Mouse (Mus musculus) midbrain, embryonic 15.5 days (tissue): ENCODE measurements at regions not wholly inside any gene's neighbourhood (a gene's known extent, or its start where the extent isn't known, plus 50 kb on each side); places are given as distances from the start of the nearest gene placed in this dataset.

Experiments
- ATAC-seq: fragments of 200-750 bp; cut with Nextera tagmentation; replicated peaks from 2 replicates; pipeline ENCODE4 v1.8.0; 2017; ENCODE audit warnings: moderate TSS enrichment
- H3K27ac ChIP-seq: fragments of 300-500 bp; sonication (generic); 2 replicates; pipeline ENCODE4 v1.5.1; 2015; ENCODE audit warnings: mild to moderate bottlenecking, inconsistent platforms
- H3K27me3 ChIP-seq: fragments of 300-500 bp; sonication (generic); replicated peaks from 2 replicates; pipeline ENCODE4 v1.6.1; 2015; ENCODE audit warnings: inconsistent platforms
- H3K36me3 ChIP-seq: fragments of 300-500 bp; sonication (generic); replicated peaks from 2 replicates; pipeline ENCODE4 v1.6.1; 2015; ENCODE audit warnings: inconsistent platforms
- H3K4me1 ChIP-seq: fragments of 300-500 bp; sonication (generic); 2 replicates; pipeline ENCODE4 v1.6.1; 2015; ENCODE audit warnings: inconsistent platforms
- H3K4me2 ChIP-seq: fragments of 300-500 bp; sonication (generic); 2 replicates; pipeline ENCODE4 v1.6.1; 2015; ENCODE audit warnings: inconsistent platforms, mild to moderate bottlenecking, moderate library complexity
- H3K4me3 ChIP-seq: fragments of 300-500 bp; sonication (generic); 2 replicates; pipeline ENCODE4 v1.5.1; 2015; ENCODE audit warnings: mild to moderate bottlenecking, inconsistent platforms
- H3K9ac ChIP-seq: fragments of 300-500 bp; sonication (generic); 2 replicates; pipeline ENCODE4 v1.6.1; 2015; ENCODE audit warnings: mild to moderate bottlenecking, inconsistent platforms
- H3K9me3 ChIP-seq: fragments of 300-500 bp; sonication (generic); 2 replicates; pipeline ENCODE4 v1.6.1; 2016; ENCODE audit warnings: inconsistent platforms
- WGBS: fragments of 180-500 bp; shearing (Covaris S2); methylation state at CpG from one replicate; pipeline ENCODE4 v1.1.7; 2015; ENCODE audit warnings: mixed read lengths; 5-methylcytosine and 5-hydroxymethylcytosine counted together

- H3K4me3 ChIP-seq, result no peak overlapping the region
- no peaks in the 10 kb centered on the region for H3K9me3 ChIP-seq
- no peak overlapping the region for H3K27ac ChIP-seq
- no peak overlapping the region for H3K4me2 ChIP-seq
- H3K9ac ChIP-seq, result no peak overlapping the region
- WGBS, result 63% methylated on average over 3 of the region's 3 CpGs
- H3K4me1 ChIP-seq, result no peaks in the 10 kb centered on the region
- no peaks in the 10 kb centered on the region for H3K36me3 ChIP-seq
- ATAC-seq, result peak; percentile 30; the same call in 1 of the 2 replicates
- H3K27me3 ChIP-seq, result no peaks in the 10 kb centered on the region
Measured at GRCm38 (mm10) chr4:50291397-50291945, 445.9 kb upstream of the Grin3a start.

GRCm38 (mm10) chr4:50286602-50287001 is 441.1 kb upstream of the Grin3a start:
- Histone ChIP-seq H3K36me3 (no peaks in the 10 kb centered on the region), H3K9ac (no peak overlapping the region), H3K27me3 (no peaks in the 10 kb centered on the region), H3K4me2 (no peak overlapping the region), H3K9me3 (no peaks in the 10 kb centered on the region), H3K4me1 (no peaks in the 10 kb centered on the region), H3K27ac (no peak overlapping the region), H3K4me3 (no peak overlapping the region)
- ATAC-seq, result no peak
- WGBS, result 82% methylated on average over 2 of the region's 2 CpGs

- no peaks in the 10 kb centered on the region for H3K4me1 ChIP-seq
- no peaks in the 10 kb centered on the region for H3K27me3 ChIP-seq
- no peaks in the 10 kb centered on the region for H3K36me3 ChIP-seq
- no peak overlapping the region for H3K27ac ChIP-seq
- ATAC-seq, result no peak
- H3K9ac ChIP-seq, result no peak overlapping the region
- no peaks in the 10 kb centered on the region for H3K9me3 ChIP-seq
- 75% methylated on average over 2 of the region's 2 CpGs for WGBS
- no peak overlapping the region for H3K4me2 ChIP-seq
- no peak overlapping the region for H3K4me3 ChIP-seq
Measured at GRCm38 (mm10) chr4:50259012-50259601, 413.6 kb upstream of the Grin3a start.

GRCm38 (mm10) chr4:50242042-50242441 is 396.5 kb upstream of the Grin3a start:
- H3K27me3 ChIP-seq, result no peaks in the 10 kb centered on the region
- H3K4me2 ChIP-seq, result no peak overlapping the region
- H3K36me3 ChIP-seq, result no peaks in the 10 kb centered on the region
- no peak for ATAC-seq
- H3K9ac ChIP-seq, result no peak overlapping the region
- WGBS, result 67% methylated on average over 1 of the region's 1 CpGs
- no peak overlapping the region for H3K27ac ChIP-seq
- no peaks in the 10 kb centered on the region for H3K9me3 ChIP-seq
- no peak overlapping the region for H3K4me3 ChIP-seq
- H3K4me1 ChIP-seq, result no peaks in the 10 kb centered on the region

- Histone ChIP-seq H3K27ac (no peak overlapping the region), H3K9ac (no peak overlapping the region), H3K9me3 (no peaks in the 10 kb centered on the region), H3K4me1 (no peaks in the 10 kb centered on the region), H3K4me3 (no peak overlapping the region), H3K36me3 (no peaks in the 10 kb centered on the region), H3K4me2 (no peak overlapping the region), H3K27me3 (no peaks in the 10 kb centered on the region)
- ATAC-seq, result no peak
- WGBS, result 78% methylated on average over 2 of the region's 2 CpGs
Measured at GRCm38 (mm10) chr4:50240951-50241350, 395.4 kb upstream of the Grin3a start.

- H3K4me1 ChIP-seq, result no peaks in the 10 kb centered on the region
- H3K27me3 ChIP-seq, result no peaks in the 10 kb centered on the region
- no peaks in the 10 kb centered on the region for H3K36me3 ChIP-seq
- H3K9ac ChIP-seq, result no peak overlapping the region
- ATAC-seq, result no peak
- H3K4me2 ChIP-seq, result no peak overlapping the region
- no peak overlapping the region for H3K4me3 ChIP-seq
- H3K9me3 ChIP-seq, result no peaks in the 10 kb centered on the region
- 92% methylated on average over 2 of the region's 2 CpGs for WGBS
- no peak overlapping the region for H3K27ac ChIP-seq
Measured at GRCm38 (mm10) chr4:50239386-50239785, 393.8 kb upstream of the Grin3a start.

GRCm38 (mm10) chr4:50235476-50235875 is 389.9 kb upstream of the Grin3a start:
- H3K27me3 ChIP-seq, result no peaks in the 10 kb centered on the region
- H3K4me2 ChIP-seq, result no peak overlapping the region
- H3K4me1 ChIP-seq, result no peaks in the 10 kb centered on the region
- H3K27ac ChIP-seq, result no peak overlapping the region
- peak; percentile 71; the same call in 1 of the 2 replicates for ATAC-seq
- no peak overlapping the region for H3K4me3 ChIP-seq
- no peak overlapping the region for H3K9ac ChIP-seq
- no peaks in the 10 kb centered on the region for H3K36me3 ChIP-seq
- no peaks in the 10 kb centered on the region for H3K9me3 ChIP-seq
- WGBS, result 57% methylated on average over 3 of the region's 3 CpGs

GRCm38 (mm10) chr4:50203348-50203747 is 357.8 kb upstream of the Grin3a start:
- no peaks in the 10 kb centered on the region for H3K4me1 ChIP-seq
- ATAC-seq, result no peak
- no peak overlapping the region for H3K27ac ChIP-seq
- WGBS, result 55% methylated on average over 3 of the region's 3 CpGs
- H3K4me3 ChIP-seq, result no peak overlapping the region
- H3K27me3 ChIP-seq, result no peaks in the 10 kb centered on the region
- no peak overlapping the region for H3K9ac ChIP-seq
- no peaks in the 10 kb centered on the region for H3K9me3 ChIP-seq
- no peak overlapping the region for H3K4me2 ChIP-seq
- H3K36me3 ChIP-seq, result no peaks in the 10 kb centered on the region

GRCm38 (mm10) chr4:50177196-50177595 is 331.7 kb upstream of the Grin3a start:
- Histone ChIP-seq H3K27me3 (no peaks in the 10 kb centered on the region), H3K9me3 (no peaks in the 10 kb centered on the region), H3K4me1 (no peaks in the 10 kb centered on the region), H3K36me3 (no peaks in the 10 kb centered on the region), H3K4me3 (no peak overlapping the region), H3K27ac (no peak overlapping the region), H3K4me2 (no peak overlapping the region), H3K9ac (no peak overlapping the region)
- ATAC-seq, result no peak

GRCm38 (mm10) chr4:50176656-50177055 is 331.1 kb upstream of the Grin3a start:
- ATAC-seq, result no peak
- no peaks in the 10 kb centered on the region for H3K4me1 ChIP-seq
- no peak overlapping the region for H3K4me2 ChIP-seq
- H3K27ac ChIP-seq, result no peak overlapping the region
- no peak overlapping the region for H3K9ac ChIP-seq
- no peaks in the 10 kb centered on the region for H3K27me3 ChIP-seq
- no peaks in the 10 kb centered on the region for H3K36me3 ChIP-seq
- 84% methylated on average over 2 of the region's 2 CpGs for WGBS
- no peak overlapping the region for H3K4me3 ChIP-seq
- H3K9me3 ChIP-seq, result no peaks in the 10 kb centered on the region

GRCm38 (mm10) chr4:50160893-50161292 is 315.3 kb upstream of the Grin3a start:
- Histone ChIP-seq H3K4me3 (no peak overlapping the region), H3K27me3 (no peaks in the 10 kb centered on the region), H3K9me3 (no peaks in the 10 kb centered on the region), H3K4me2 (no peak overlapping the region), H3K4me1 (no peaks in the 10 kb centered on the region), H3K27ac (no peak overlapping the region), H3K36me3 (no peaks in the 10 kb centered on the region), H3K9ac (no peak overlapping the region)
- no peak for ATAC-seq
- 70% methylated on average over 2 of the region's 2 CpGs for WGBS

- Histone ChIP-seq H3K9ac (no peak overlapping the region), H3K4me2 (no peak overlapping the region), H3K4me3 (no peak overlapping the region), H3K4me1 (no peaks in the 10 kb centered on the region), H3K9me3 (no peaks in the 10 kb centered on the region), H3K36me3 (no peaks in the 10 kb centered on the region), H3K27me3 (no peaks in the 10 kb centered on the region), H3K27ac (no peak overlapping the region)
- ATAC-seq, result no peak
Measured at GRCm38 (mm10) chr4:50145926-50146325, 300.4 kb upstream of the Grin3a start.

GRCm38 (mm10) chr4:50130262-50130661 is 284.7 kb upstream of the Grin3a start:
- no peak for ATAC-seq
- Histone ChIP-seq H3K36me3 (no peaks in the 10 kb centered on the region), H3K4me3 (no peak overlapping the region), H3K4me2 (no peak overlapping the region), H3K27ac (no peak overlapping the region), H3K9me3 (no peaks in the 10 kb centered on the region), H3K4me1 (no peaks in the 10 kb centered on the region), H3K27me3 (no peaks in the 10 kb centered on the region), H3K9ac (no peak overlapping the region)
- 72% methylated on average over 1 of the region's 1 CpGs for WGBS
